Mouse (Mus musculus) E14TG2a.4 (cell line): ENCODE results near the gene C1qtnf7.

Experiments
- H3K27me3 ChIP-seq: 2 replicates; pipeline ENCODE4 v1.6.1; 2014; ENCODE audit warnings: low read length, control low read depth; ENCODE audit not compliant: insufficient read depth
- H3K36me3 ChIP-seq: 2 replicates; pipeline ENCODE4 v1.6.1; 2014; ENCODE audit warnings: low read length, control low read depth; ENCODE audit not compliant: insufficient read depth
- H3K4me1 ChIP-seq: replicated peaks from 2 replicates; pipeline ENCODE4 v1.6.1; 2014; ENCODE audit warnings: low read depth, low read length, control low read depth
- H3K4me3 ChIP-seq: replicated peaks from 2 replicates; pipeline ENCODE4 v1.5.1; 2014; ENCODE audit warnings: mild to moderate bottlenecking, low read length
- H3K9me3 ChIP-seq: 2 replicates; pipeline ENCODE4 v1.6.1; 2014; ENCODE audit warnings: low read length, control low read depth
- CTCF ChIP-seq: conservative IDR thresholded peaks from 2 replicates; pipeline ENCODE4 v1.5.1; 2014; ENCODE audit warnings: low read length
- NANOG ChIP-seq: IDR thresholded peaks from 2 replicates; pipeline ENCODE4 v1.6.1; 2014; ENCODE audit warnings: borderline replicate concordance, low read length, mixed read lengths
- POU5F1 ChIP-seq: IDR thresholded peaks from 2 replicates; pipeline ENCODE4 v1.6.1; 2014; ENCODE audit warnings: low read length, borderline replicate concordance

Gene C1qtnf7

GRCm38 (mm10) chr5:43583326-43584120 is 68.2 kb downstream of the C1qtnf7 start:
- no peak for TF ChIP-seq NANOG
- no peak for TF ChIP-seq CTCF
- TF ChIP-seq POU5F1 = no peak
- Histone ChIP-seq H3K36me3 (no peaks in the 10 kb centered on the region), H3K4me1 (peaks cover 9% of the 10 kb centered on the region), H3K27me3 (no peaks in the 10 kb centered on the region), H3K4me3 (no peak overlapping the region), H3K9me3 (peaks cover 12% of the 10 kb centered on the region)

- Histone ChIP-seq H3K9me3 (peaks cover 12% of the 10 kb centered on the region), H3K36me3 (no peaks in the 10 kb centered on the region), H3K4me3 (no peak overlapping the region), H3K4me1 (no peaks in the 10 kb centered on the region), H3K27me3 (no peaks in the 10 kb centered on the region)
- TF ChIP-seq NANOG (no peak), CTCF (no peak), POU5F1 (no peak)
Observed at GRCm38 (mm10) chr5:43584464-43584863, 69.1 kb downstream of the C1qtnf7 start.

DNA sequence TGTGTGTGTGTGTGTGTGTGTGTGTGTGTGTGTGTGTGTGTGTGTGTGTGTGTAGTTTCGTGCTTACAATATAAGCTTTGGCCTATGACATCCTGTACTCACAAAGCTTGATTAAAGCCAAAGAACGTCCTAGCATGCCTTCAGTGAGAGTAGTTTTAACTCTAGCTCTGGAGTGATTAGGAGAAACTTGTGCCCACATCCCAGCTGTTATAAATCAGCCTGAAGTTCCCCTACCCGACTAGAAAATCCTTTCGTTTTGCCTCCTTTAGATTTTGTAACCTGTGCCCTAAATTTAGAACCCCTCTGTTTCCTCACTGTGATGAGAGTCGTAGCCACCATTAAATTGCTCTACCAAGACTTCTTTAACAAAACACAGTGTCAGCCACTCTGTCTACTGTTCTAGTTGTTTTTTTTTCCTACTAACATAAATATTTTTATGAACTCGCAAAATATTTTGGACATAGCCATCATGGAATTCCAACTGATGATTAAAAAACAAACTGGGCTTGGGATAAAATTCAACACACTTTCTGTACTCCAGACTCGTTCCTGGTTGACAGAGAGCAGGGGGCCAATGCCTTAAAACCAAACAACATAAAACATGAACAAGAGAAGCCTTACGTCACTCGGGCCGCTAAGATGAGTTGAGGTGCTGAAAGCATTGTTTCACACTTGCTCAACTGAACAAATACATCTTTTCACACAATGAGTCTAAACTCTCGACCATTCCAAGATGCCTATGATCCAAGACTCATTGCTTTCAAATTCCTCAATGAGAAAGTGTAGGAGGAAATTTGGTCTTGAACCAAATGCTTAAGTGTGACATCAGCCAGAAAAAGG is 70.3 kb downstream of the C1qtnf7 start:
- H3K36me3 ChIP-seq = no peaks in the 10 kb centered on the region
- H3K4me3 ChIP-seq = no peak overlapping the region
- peaks cover 6% of the 10 kb centered on the region; the same call in 1 of the 2 replicates for H3K9me3 ChIP-seq
- no peak for TF ChIP-seq NANOG
- no peak for TF ChIP-seq POU5F1
- TF ChIP-seq CTCF = no peak
- no peaks in the 10 kb centered on the region for H3K27me3 ChIP-seq
- H3K4me1 ChIP-seq = no peaks in the 10 kb centered on the region

- Histone ChIP-seq H3K4me1 (no peaks in the 10 kb centered on the region), H3K27me3 (no peaks in the 10 kb centered on the region), H3K36me3 (no peaks in the 10 kb centered on the region), H3K4me3 (no peak overlapping the region), H3K9me3 (no peaks in the 10 kb centered on the region)
- no peak for TF ChIP-seq POU5F1
- no peak for TF ChIP-seq CTCF
- no peak for TF ChIP-seq NANOG
Observed at GRCm38 (mm10) chr5:43588791-43589439, 73.6 kb downstream of the C1qtnf7 start.

- Histone ChIP-seq H3K4me1 (no peaks in the 10 kb centered on the region), H3K9me3 (no peaks in the 10 kb centered on the region), H3K27me3 (no peaks in the 10 kb centered on the region), H3K36me3 (no peaks in the 10 kb centered on the region), H3K4me3 (no peak overlapping the region)
- TF ChIP-seq CTCF (no peak), POU5F1 (no peak), NANOG (no peak)
Observed at GRCm38 (mm10) chr5:43589440-43589830, 74.1 kb downstream of the C1qtnf7 start.

DNA sequence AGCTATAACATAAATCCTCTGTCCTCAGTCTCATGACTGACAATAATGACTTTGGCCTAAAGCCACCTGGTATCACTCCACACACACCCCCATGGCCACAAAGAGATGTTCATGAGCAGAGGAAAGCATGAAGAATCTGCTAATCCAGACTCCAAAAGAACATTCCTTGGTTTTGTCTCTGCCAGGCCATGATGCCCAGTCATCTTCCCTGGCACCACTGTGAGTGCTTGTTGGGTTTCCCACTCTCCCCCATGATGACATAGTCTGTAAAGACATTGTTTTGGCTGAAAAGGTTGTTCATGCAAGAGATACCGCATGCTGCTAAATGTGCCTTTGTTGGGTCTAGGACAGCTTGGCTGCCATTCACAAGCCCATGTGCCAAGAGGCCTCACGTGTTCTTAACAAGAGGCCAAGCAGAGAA is 75.0 kb downstream of the C1qtnf7 start:
- Histone ChIP-seq H3K4me1 (no peaks in the 10 kb centered on the region), H3K36me3 (no peaks in the 10 kb centered on the region), H3K4me3 (no peak overlapping the region), H3K9me3 (no peaks in the 10 kb centered on the region), H3K27me3 (no peaks in the 10 kb centered on the region)
- no peak for TF ChIP-seq CTCF

DNA sequence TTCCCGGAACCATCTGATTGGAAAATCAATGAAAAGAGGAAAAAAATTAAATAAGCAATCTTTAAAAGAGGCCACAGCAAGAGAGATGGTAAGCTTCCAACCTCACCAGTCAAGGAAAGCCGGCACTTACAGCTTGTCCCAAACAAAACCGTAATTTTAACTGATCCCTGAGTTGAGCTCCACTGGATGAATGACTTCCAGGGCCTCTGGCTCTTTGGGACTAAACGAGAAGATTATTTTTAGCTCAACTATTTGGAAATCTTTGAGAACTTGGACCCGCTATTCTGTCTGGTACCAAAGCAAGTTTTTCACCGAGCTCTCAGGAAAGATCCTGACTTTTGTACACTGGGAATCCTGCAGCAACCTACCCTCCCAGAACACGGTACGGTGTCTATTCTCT is 86.3 kb downstream of the C1qtnf7 start:
- no peaks in the 10 kb centered on the region for H3K27me3 ChIP-seq
- H3K36me3 ChIP-seq = no peaks in the 10 kb centered on the region
- H3K9me3 ChIP-seq = no peaks in the 10 kb centered on the region
- no peaks in the 10 kb centered on the region for H3K4me1 ChIP-seq
- no peak overlapping the region for H3K4me3 ChIP-seq
- no peak for TF ChIP-seq POU5F1

DNA sequence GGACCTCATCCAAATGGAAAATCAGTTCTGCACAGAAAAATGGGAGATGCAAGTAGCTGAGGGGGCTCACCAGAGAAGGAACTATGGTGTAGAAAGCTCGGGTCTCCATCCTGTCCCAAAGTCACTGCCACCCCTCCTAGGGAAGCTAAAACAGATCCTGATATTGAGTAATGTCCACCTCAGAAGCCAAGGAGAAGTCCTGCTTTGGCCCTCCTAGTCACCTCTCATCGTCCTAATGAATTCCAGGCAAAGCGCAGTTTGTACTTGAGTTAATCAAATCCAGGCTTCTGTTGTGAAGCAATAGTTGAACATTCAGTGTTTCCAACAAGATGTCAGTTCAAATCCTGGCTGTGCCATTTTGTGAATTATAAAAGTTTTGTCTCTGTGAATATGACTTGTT is 87.2 kb downstream of the C1qtnf7 start:
- no peaks in the 10 kb centered on the region for H3K27me3 ChIP-seq

More for the DNA sequence above, 87.2 kb downstream of the C1qtnf7 start:
- H3K4me1 ChIP-seq = no peaks in the 10 kb centered on the region
- H3K4me3 ChIP-seq = no peak overlapping the region
- no peaks in the 10 kb centered on the region for H3K9me3 ChIP-seq
- no peaks in the 10 kb centered on the region for H3K36me3 ChIP-seq
- no peak for TF ChIP-seq POU5F1
- TF ChIP-seq NANOG = no peak
- TF ChIP-seq CTCF = no peak
